ENCODE assay signal across 8 mouse cellular contexts in the genomic region with DNA sequence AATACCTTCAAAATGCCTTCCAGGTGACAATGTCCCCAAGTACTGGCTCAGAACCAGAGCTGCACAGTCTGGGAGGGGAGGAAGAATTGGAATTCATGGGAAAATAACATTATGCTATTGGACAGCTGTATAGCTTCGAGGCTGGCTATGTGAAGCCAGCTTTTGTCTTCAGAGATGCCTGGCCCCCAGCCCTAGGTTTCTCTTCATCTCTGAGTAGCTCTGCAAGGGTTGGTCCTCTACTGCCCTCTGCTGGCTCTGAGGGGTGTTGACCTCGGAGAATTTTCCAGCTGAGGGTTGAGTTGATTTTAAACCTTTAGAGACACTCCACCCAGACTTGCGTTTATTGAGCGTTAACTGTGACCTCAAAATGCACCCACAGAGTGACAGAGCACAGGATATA.
DNase-seq lines count a peak whose midpoint lies in the region; ATAC-seq and TF ChIP-seq lines count a peak whose summit lies in the region.

No protein-coding gene starts in this region.

- peak overlapping the region; percentile 32 for H3K4me2 ChIP-seq in forebrain, postnatal 0 days (ENCODE audit: low read depth)
- H3K4me2 ChIP-seq in lung, embryonic 16.5 days (ENCODE audit: low read depth, low read length) = peak overlapping the region; percentile 35

- ATAC-seq in forebrain, postnatal 0 days = peak; percentile 82
- ATAC-seq in lung, embryonic 16.5 days (ENCODE audit: low read depth) = peak; percentile 70; the same call in 1 of the 2 replicates

- H3K9me3 ChIP-seq in forebrain, postnatal 0 days (ENCODE audit: low read length) = no peaks in the 10 kb centered on the region
- H3K9me3 ChIP-seq in hindbrain, embryonic 10.5 days = no peaks in the 10 kb centered on the region
- no peaks in the 10 kb centered on the region for H3K9me3 ChIP-seq in lung, embryonic 16.5 days (ENCODE audit: control insufficient read depth, low read length)

- peak; percentile 94 for TF ChIP-seq CTCF in forebrain, postnatal 0 days (IDR thresholded peaks at IDR 0.05; ENCODE audit: low read depth)
- TF ChIP-seq CTCF in layer of hippocampus, adult 2 months (conservative IDR thresholded peaks at IDR 0.05) = peak; percentile 94

- no peaks in the 10 kb centered on the region for H3K27me3 ChIP-seq in forebrain, postnatal 0 days (ENCODE audit: insufficient read depth, low read length)
- H3K27me3 ChIP-seq in hindbrain, embryonic 10.5 days (ENCODE audit: insufficient read depth, poor library complexity, severe bottlenecking) = no peaks in the 10 kb centered on the region
- no peaks in the 10 kb centered on the region for H3K27me3 ChIP-seq in lung, embryonic 16.5 days (ENCODE audit: control insufficient read depth, insufficient read depth, low read depth, low read length)

- DNase-seq in Muller cell, postnatal 12 days (ENCODE audit: inconsistent ontology term) = peak; percentile 66
- peak; percentile 50 to 60 for DNase-seq in cerebellum, adult 18-20 months
- peak; percentile 93 for DNase-seq in forebrain, postnatal 0 days
- peak; percentile 81 for DNase-seq in hindbrain, embryonic 10.5 days (ENCODE audit: low spot score)
- peak; percentile 67 to 89 for DNase-seq in layer of hippocampus, adult 2 months (ENCODE audit: low spot score in 2 of 2)
- DNase-seq in ovary, postnatal 36 days (ENCODE audit: low spot score) = peak; percentile 48
- DNase-seq in thymus, postnatal 14 days = peak; percentile 71

- WGBS in forebrain, postnatal 0 days = 5% methylated on average over 4 of the region's 4 CpGs
- 9% methylated on average over 4 of the region's 4 CpGs for WGBS in hindbrain, embryonic 10.5 days
- 3% methylated on average over 4 of the region's 4 CpGs for WGBS in lung, embryonic 16.5 days

- H3K27ac ChIP-seq in forebrain, postnatal 0 days (ENCODE audit: low read depth, low read length) = peak overlapping the region; percentile 29; the same call in 1 of the 2 replicates
- H3K27ac ChIP-seq in hindbrain, embryonic 10.5 days = peak overlapping the region; percentile 79
- no peak overlapping the region for H3K27ac ChIP-seq in layer of hippocampus, adult 2 months
- no peak overlapping the region for H3K27ac ChIP-seq in lung, embryonic 16.5 days (ENCODE audit: low read length)

- 0 out of 2 replicates have a peak, but pooled peaks cover 4% of the 10 kb centered on the region for H3K4me1 ChIP-seq in forebrain, postnatal 0 days (ENCODE audit: insufficient read depth)
- H3K4me1 ChIP-seq in hindbrain, embryonic 10.5 days (replicated peaks) = peaks cover 17% of the 10 kb centered on the region
- peaks cover 6% of the 10 kb centered on the region; the same call in 1 of the 2 replicates for H3K4me1 ChIP-seq in lung, embryonic 16.5 days (replicated peaks; ENCODE audit: control insufficient read depth, insufficient read depth, low read length)

- H3K9ac ChIP-seq in forebrain, postnatal 0 days = peak overlapping the region; percentile 28; the same call in 1 of the 2 replicates
- no peak overlapping the region for H3K9ac ChIP-seq in lung, embryonic 16.5 days (ENCODE audit: low read length)

- H3K4me3 ChIP-seq in forebrain, postnatal 0 days (ENCODE audit: low read depth, low read length) = 0 out of 2 replicates have a peak overlapping the region, but pooled peaks have one; percentile 7
- peak overlapping the region; percentile 45 for H3K4me3 ChIP-seq in hindbrain, embryonic 10.5 days
- H3K4me3 ChIP-seq in layer of hippocampus, adult 2 months = peak overlapping the region; percentile 33; the same call in 1 of the 2 replicates
- H3K4me3 ChIP-seq in lung, embryonic 16.5 days (ENCODE audit: low read length) = no peak overlapping the region

- H3K36me3 ChIP-seq in forebrain, postnatal 0 days (ENCODE audit: insufficient read depth) = no peaks in the 10 kb centered on the region
- H3K36me3 ChIP-seq in hindbrain, embryonic 10.5 days = no peaks in the 10 kb centered on the region
- H3K36me3 ChIP-seq in lung, embryonic 16.5 days (ENCODE audit: control insufficient read depth, insufficient read depth, low read length) = no peaks in the 10 kb centered on the region

Comparison
In these comparisons a context has a peak if more than half of its experiments do, and no peak if none do; other contexts are left out.
1. H3K27ac ChIP-seq: peak in forebrain, postnatal 0 days (single experiment) and hindbrain, embryonic 10.5 days (single experiment); none in layer of hippocampus, adult 2 months (single experiment) and lung, embryonic 16.5 days (single experiment).
2. Peak in every context shown above with its lines, with median percentiles within 50 percentile points of each other: DNase-seq.